Mouse (Mus musculus) CH12.LX (cell line): ENCODE measurements around the gene Grik1. TPM values are rescaled to one million over a fixed set of nuclear protein-coding genes. Genes with fewer than 3 reads are reported as not detected.

Experiments used
- DNase-seq: peaks from one replicate; pipeline ENCODE4 v3.0.0-alpha.2; 2013; ENCODE audit errors: extremely low read depth
- H3K27ac ChIP-seq: 2 replicates; pipeline ENCODE4 v1.5.1; 2012; ENCODE audit warnings: low read depth, mild to moderate bottlenecking, control low read depth, moderate library complexity; ENCODE audit not compliant: insufficient read depth
- H3K27me3 ChIP-seq: replicated peaks from 2 replicates; pipeline ENCODE3; 2012; ENCODE audit warnings: inconsistent platforms
- H3K36me3 ChIP-seq, 2 experiments: replicated peaks in 1 of 2; 2 replicates each; pipeline versions ENCODE3 to v1.6.1; 2012; ENCODE audit warnings: inconsistent platforms in 1 of 2, low read length in 1 of 2, mild to moderate bottlenecking in 1 of 2, mixed read lengths in 1 of 2, moderate library complexity in 1 of 2; ENCODE audit not compliant: control insufficient read depth in 1 of 2, insufficient read depth in 1 of 2
- H3K4me1 ChIP-seq, 2 experiments: 2 replicates each; pipeline ENCODE4 v1.6.1; 2012; ENCODE audit warnings: inconsistent platforms in 1 of 2, moderate library complexity in 1 of 2; ENCODE audit not compliant: insufficient read depth in 2 of 2, control insufficient read depth in 1 of 2
- H3K4me2 ChIP-seq: 2 replicates; pipeline ENCODE4 v1.6.1; 2012; ENCODE audit warnings: low read depth, mild to moderate bottlenecking, control low read depth; ENCODE audit not compliant: poor library complexity, insufficient read depth, severe bottlenecking
- H3K4me3 ChIP-seq, 3 experiments: fragments of 150-350 bp in 1 of 3; sonication (generic) in 1 of 3; replicated peaks in 1 of 3; 2 replicates each; pipeline versions ENCODE3 to v1.5.1; 2011 to 2012; ENCODE audit warnings: low read depth in 2 of 3, low read length in 2 of 3, mild to moderate bottlenecking in 2 of 3, moderate library complexity in 2 of 3, control low read depth in 1 of 3, improper control_type of control experiment in 1 of 3, inconsistent platforms in 1 of 3, mixed read lengths in 1 of 3; ENCODE audit not compliant: poor library complexity in 1 of 3
- H3K79me2 ChIP-seq: replicated peaks from 2 replicates; pipeline ENCODE4 v1.6.1; 2012; ENCODE audit warnings: mild to moderate bottlenecking, moderate library complexity; ENCODE audit not compliant: control insufficient read depth, poor library complexity, insufficient read depth, severe bottlenecking; ENCODE audit errors: extremely low read depth
- H3K9ac ChIP-seq: 2 replicates; pipeline ENCODE4 v1.6.1; 2012; ENCODE audit warnings: low read depth, mild to moderate bottlenecking, control low read depth, moderate library complexity; ENCODE audit not compliant: insufficient read depth
- H3K9me3 ChIP-seq: replicated peaks from 2 replicates; pipeline ENCODE3; 2012; ENCODE audit warnings: low read length, inconsistent platforms, mixed read lengths
- BHLHE40 ChIP-seq: IDR thresholded peaks from 2 replicates; pipeline ENCODE4 v1.6.1; 2011; ENCODE audit warnings: mild to moderate bottlenecking, low read depth, low read length, improper control_type of control experiment
- CHD2 ChIP-seq: IDR thresholded peaks from 2 replicates; pipeline ENCODE4 v1.6.1; 2011; ENCODE audit warnings: low read length, improper control_type of control experiment
- CTCF ChIP-seq, 2 experiments: IDR thresholded peaks in 1 of 2; conservative IDR thresholded peaks in 1 of 2; 2 replicates each; pipeline ENCODE4 v1.5.1; 2011 to 2012; ENCODE audit warnings: low read depth in 2 of 2, low read length in 2 of 2, improper control_type of control experiment in 1 of 2, inconsistent platforms in 1 of 2, mild to moderate bottlenecking in 1 of 2, moderate library complexity in 1 of 2
- EP300 ChIP-seq: IDR thresholded peaks from 2 replicates; pipeline ENCODE4 v1.6.1; 2011; ENCODE audit warnings: low read length, improper control_type of control experiment
- ETS1 ChIP-seq: conservative IDR thresholded peaks from 2 replicates; pipeline ENCODE4 v1.6.1; 2012; ENCODE audit warnings: low read depth, mild to moderate bottlenecking, inconsistent platforms, low read length, improper control_type of control experiment, moderate library complexity
- JUN ChIP-seq: IDR thresholded peaks from 2 replicates; pipeline ENCODE4 v1.6.1; 2011; ENCODE audit warnings: low read depth, mild to moderate bottlenecking, low read length, improper control_type of control experiment, moderate library complexity; ENCODE audit not compliant: insufficient read depth
- JUND ChIP-seq: conservative IDR thresholded peaks from 2 replicates; pipeline ENCODE4 v1.6.1; 2011; ENCODE audit warnings: low read depth, low read length, improper control_type of control experiment
- KAT2A ChIP-seq: IDR thresholded peaks from 2 replicates; pipeline ENCODE4 v1.6.1; 2012; ENCODE audit warnings: low read length, improper control_type of control experiment, inconsistent platforms; ENCODE audit not compliant: insufficient replicate concordance
- MAZ ChIP-seq: IDR thresholded peaks from 2 replicates; pipeline ENCODE4 v1.6.1; 2012; ENCODE audit warnings: low read depth, mild to moderate bottlenecking, inconsistent platforms, low read length, improper control_type of control experiment, moderate library complexity
- MEF2A ChIP-seq: IDR thresholded peaks from 2 replicates; pipeline ENCODE4 v1.6.1; 2014; ENCODE audit warnings: low read depth, mild to moderate bottlenecking, inconsistent platforms, low read length, improper control_type of control experiment, borderline replicate concordance
- MYC ChIP-seq: IDR thresholded peaks from 2 replicates; pipeline ENCODE4 v1.6.1; 2011; ENCODE audit warnings: low read depth, mild to moderate bottlenecking, improper control_type of control experiment, low read length
- NELFE ChIP-seq: IDR thresholded peaks from 2 replicates; pipeline ENCODE4 v1.6.1; 2011; ENCODE audit warnings: low read depth, low read length, improper control_type of control experiment
- PAX5 ChIP-seq: IDR thresholded peaks from 2 replicates; pipeline ENCODE4 v1.6.1; 2012; ENCODE audit warnings: low read length, inconsistent platforms, mixed read lengths
- POLR2AphosphoS2 ChIP-seq: IDR thresholded peaks from 2 replicates; pipeline ENCODE4 v1.6.1; 2011; ENCODE audit warnings: low read depth, low read length, improper control_type of control experiment
- UBTF ChIP-seq: IDR thresholded peaks from 2 replicates; pipeline ENCODE4 v1.6.1; 2012; ENCODE audit warnings: low read depth, mild to moderate bottlenecking, inconsistent platforms, low read length, improper control_type of control experiment, moderate library complexity
- ZC3H11A ChIP-seq: IDR thresholded peaks from 2 replicates; pipeline ENCODE4 v1.6.1; 2012; ENCODE audit warnings: low read depth, mild to moderate bottlenecking, inconsistent platforms, low read length, improper control_type of control experiment
- ZKSCAN1 ChIP-seq: IDR thresholded peaks from 2 replicates; pipeline ENCODE4 v1.6.1; 2012; ENCODE audit warnings: low read depth, inconsistent platforms, low read length, improper control_type of control experiment, borderline replicate concordance
- ZNF384 ChIP-seq: IDR thresholded peaks from 2 replicates; pipeline ENCODE4 v1.6.1; 2012; ENCODE audit warnings: low read depth, low read length, improper control_type of control experiment, inconsistent platforms
- dilution Hi-C: fragments of 300-500 bp; cut with MboI; formaldehyde crosslinking; loops from 2 replicates; pipeline ENCODE4 v1.14.3; 2020; ENCODE audit warnings: low sequenced_read_pairs; ENCODE audit not compliant: extremely low pct_unique_long_range_greater_than_20kb, extremely low pct_ligation_motif_present
- in situ Hi-C: fragments of 300-500 bp; cut with MboI; formaldehyde crosslinking; loops from 3 replicates; pipeline ENCODE4 v1.14.3; 2019; ENCODE audit warnings: low sequenced_read_pairs, low pct_ligation_motif_present, low pct_unique_long_range_greater_than_20kb, mixed read lengths
- polyA plus RNA-seq: library from polyadenylated mRNA; unstranded; fragments of >175 nt; gene quantifications from 2 replicates; pipeline ENCODE4 v1.2.1, GENCODE M21; 2012; ENCODE audit warnings: low read depth; ENCODE audit not compliant: insufficient read length
- total RNA-seq, 2 experiments: library from RNA; depleted of rRNA; stranded (reverse); fragments of 300-350 nt in 1 of 2; fragments of >200 nt in 1 of 2; gene quantifications; 2 replicates each; pipeline ENCODE4 v1.2.3; 2012 to 2014

The Grik1 gene
- total and polyA plus RNA-seq, 3 experiments, result 0.08 to 0.13 TPM; not detected in 1

- in situ Hi-C loops, result no loop called here
- Histone ChIP-seq H3K27me3 (no peaks in the 10 kb centered on the region), H3K27ac (no peak overlapping the region)
- TF ChIP-seq MYC, result no peak
- no peak for TF ChIP-seq MAZ
- no peak for TF ChIP-seq UBTF
- TF ChIP-seq POLR2AphosphoS2, result no peak
- TF ChIP-seq JUN, result no peak
- no peak for TF ChIP-seq JUND
- no peak for TF ChIP-seq ZKSCAN1
- no peak for TF ChIP-seq ZC3H11A
- TF ChIP-seq, all 38 proteins: peak for 0
- H3K9ac ChIP-seq, result no peak overlapping the region
- H3K4me3 ChIP-seq, result no peak overlapping the region
- dilution Hi-C loops, result no loop called here
- H3K4me1 ChIP-seq, result no peaks in the 10 kb centered on the region
- no peak for DNase-seq
- H3K4me2 ChIP-seq, result no peak overlapping the region
- no peaks in the 10 kb centered on the region for H3K9me3 ChIP-seq
- H3K79me2 ChIP-seq, result no peaks in the 10 kb centered on the region
- no peaks in the 10 kb centered on the region for H3K36me3 ChIP-seq
Measured at GRCm38 (mm10) chr16:88249825-88250224, 40.2 kb downstream of the Grik1 start.

GRCm38 (mm10) chr16:88247586-88247985, 42.5 kb downstream of the Grik1 start:
- in situ Hi-C loops, result no loop called here
- Histone ChIP-seq H3K36me3 (no peaks in the 10 kb centered on the region), H3K4me3 (no peak overlapping the region), H3K27ac (no peak overlapping the region), H3K27me3 (no peaks in the 10 kb centered on the region), H3K4me1 (no peaks in the 10 kb centered on the region), H3K9ac (no peak overlapping the region), H3K9me3 (no peaks in the 10 kb centered on the region), H3K79me2 (no peaks in the 10 kb centered on the region), H3K4me2 (no peak overlapping the region)
- TF ChIP-seq CTCF (conservative IDR thresholded peaks at IDR 0.05 in 1 of 2, IDR thresholded peaks at IDR 0.05 in 1 of 2; ENCODE audit: low read depth in 2 of 2, low read length in 2 of 2), result no peak
- TF ChIP-seq POLR2AphosphoS2, result no peak
- TF ChIP-seq EP300, result no peak
- TF ChIP-seq ZKSCAN1, result no peak
- TF ChIP-seq ETS1, result no peak
- TF ChIP-seq NELFE, result no peak
- TF ChIP-seq MYC, result no peak
- TF ChIP-seq KAT2A, result no peak
- no peak for TF ChIP-seq MEF2A
- no peak for DNase-seq
- dilution Hi-C loops, result no loop called here

- Histone ChIP-seq H3K4me3 (no peak overlapping the region), H3K9me3 (no peaks in the 10 kb centered on the region), H3K79me2 (no peaks in the 10 kb centered on the region), H3K9ac (no peak overlapping the region), H3K36me3 (no peaks in the 10 kb centered on the region), H3K4me1 (no peaks in the 10 kb centered on the region), H3K27ac (no peak overlapping the region), H3K4me2 (no peak overlapping the region), H3K27me3 (no peaks in the 10 kb centered on the region)
- TF ChIP-seq JUN (no peak), CHD2 (no peak), CTCF (conservative IDR thresholded peaks at IDR 0.05 in 1 of 2, IDR thresholded peaks at IDR 0.05 in 1 of 2; ENCODE audit: low read depth in 2 of 2, low read length in 2 of 2) (no peak), EP300 (no peak), KAT2A (no peak), ZNF384 (no peak), BHLHE40 (no peak), PAX5 (no peak), ETS1 (no peak)
- TF ChIP-seq, all 38 proteins: peak for 0
- no peak for DNase-seq
- dilution Hi-C loops (no loop called here), in situ Hi-C loops (no loop called here)
Measured at GRCm38 (mm10) chr16:88244658-88245057, 45.4 kb downstream of the Grik1 start.
